Mouse (Mus musculus) lung, adult 2 months (tissue): ENCODE measurements around the gene Sumo1.

Experiments
- CTCF ChIP-seq: fragments of 200-500 bp; IDR thresholded peaks from 2 replicates; pipeline ENCODE4 v1.5.1; 2011; ENCODE audit warnings: mild to moderate bottlenecking, low read length, control low read depth; ENCODE audit not compliant: insufficient read depth
- POLR2A ChIP-seq: fragments of 200-500 bp; IDR thresholded peaks from 2 replicates; pipeline ENCODE4 v1.6.1; 2011; ENCODE audit warnings: low read depth, mild to moderate bottlenecking, control low read depth, low read length, borderline replicate concordance; ENCODE audit errors: extremely low read depth

DNA sequence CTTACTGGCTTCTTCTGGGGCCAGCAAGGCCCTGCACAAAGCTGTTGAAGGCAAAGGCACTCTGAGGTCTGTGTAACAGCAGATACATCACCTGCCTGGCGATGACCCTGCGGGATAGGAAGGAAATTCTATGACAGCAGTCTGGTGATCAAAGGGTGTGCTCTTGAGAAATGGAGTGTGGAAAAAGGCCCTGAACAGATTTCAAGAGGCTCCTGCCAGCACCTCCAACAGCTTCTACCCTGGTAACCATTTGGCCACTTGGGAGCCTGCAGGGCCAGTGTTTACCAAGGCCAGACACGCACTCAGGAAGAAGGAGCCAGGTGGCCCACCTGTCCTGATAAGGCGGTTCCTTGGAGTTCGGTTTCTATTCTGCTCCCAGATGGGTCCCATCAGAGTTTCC is 91.3 kb downstream of the Sumo1 start:
- TF ChIP-seq CTCF = no peak
- no peak for TF ChIP-seq POLR2A
